Mouse (Mus musculus) embryo, embryonic 10 days (tissue): ENCODE measurements around the gene Gm14412.
"Not testable (repeated sequence)": the region's sequence is repeated elsewhere in the genome, so short reads cannot be mapped to it uniquely, and the experiment has no call there.

ENCODE experiments used
- DNase-seq: peaks from one replicate; pipeline ENCODE4 v3.0.0-alpha.2; 2015; ENCODE audit warnings: low spot score

Gene Gm14412

DNA sequence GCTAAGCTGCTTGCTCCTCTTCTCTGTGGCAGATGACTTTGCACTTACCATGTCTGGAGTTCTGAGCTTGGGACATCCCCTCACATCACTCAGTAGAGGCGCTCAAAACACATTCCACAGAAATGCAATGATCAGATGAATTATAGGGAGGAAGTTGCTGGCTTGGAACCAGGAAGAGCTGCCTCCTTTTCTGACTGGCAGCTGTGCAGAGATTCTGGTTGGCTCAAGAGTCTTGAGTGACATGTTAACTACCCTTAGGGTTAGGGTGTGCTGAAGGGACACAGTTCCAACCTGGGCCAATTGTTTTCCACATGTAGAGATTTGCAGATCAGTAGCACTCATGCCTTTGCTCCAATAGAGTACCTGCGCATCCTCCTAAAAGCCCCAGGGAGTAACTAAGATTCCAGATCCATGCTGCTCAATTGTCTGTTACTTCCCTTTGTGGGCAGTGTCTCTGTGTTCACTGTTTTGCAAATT is at the start of gene Gm14412:
Gene Gm14412 (minus strand): TSS at position 51 of the 477 bp plus-strand sequence.
- not testable (repeated sequence) for DNase-seq

DNA sequence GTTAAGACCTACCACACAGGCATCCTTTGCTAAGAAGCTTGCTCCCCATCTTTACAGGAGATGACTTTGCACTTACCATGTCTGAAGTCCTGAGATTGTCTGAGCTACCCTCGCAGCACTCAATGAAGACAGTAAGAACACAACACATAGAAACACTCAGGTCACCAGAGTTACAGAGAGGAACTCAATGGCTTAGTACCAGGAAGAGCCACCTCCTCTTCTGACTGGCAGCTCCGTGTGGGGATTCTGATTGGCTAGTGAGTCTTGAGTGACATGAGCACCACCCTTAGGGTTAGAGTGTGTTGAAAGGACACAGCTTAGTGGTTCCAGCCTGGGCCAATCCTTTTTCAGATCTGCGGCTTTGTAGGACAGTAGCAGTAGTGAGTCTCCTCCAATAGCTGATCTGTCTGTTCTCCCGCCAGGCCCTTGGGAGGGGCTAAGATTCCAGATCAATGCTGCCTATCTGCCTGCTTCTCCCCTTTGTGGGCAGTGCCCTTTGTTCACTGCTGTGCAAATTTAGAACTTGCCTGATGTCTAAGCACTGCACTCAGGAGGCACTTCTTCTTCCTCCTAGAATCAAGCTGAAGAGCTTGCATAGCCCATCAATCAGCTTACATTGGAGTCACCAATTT is 5.7 kb upstream of the Gm14412 start:
- DNase-seq = not testable (repeated sequence)

DNA sequence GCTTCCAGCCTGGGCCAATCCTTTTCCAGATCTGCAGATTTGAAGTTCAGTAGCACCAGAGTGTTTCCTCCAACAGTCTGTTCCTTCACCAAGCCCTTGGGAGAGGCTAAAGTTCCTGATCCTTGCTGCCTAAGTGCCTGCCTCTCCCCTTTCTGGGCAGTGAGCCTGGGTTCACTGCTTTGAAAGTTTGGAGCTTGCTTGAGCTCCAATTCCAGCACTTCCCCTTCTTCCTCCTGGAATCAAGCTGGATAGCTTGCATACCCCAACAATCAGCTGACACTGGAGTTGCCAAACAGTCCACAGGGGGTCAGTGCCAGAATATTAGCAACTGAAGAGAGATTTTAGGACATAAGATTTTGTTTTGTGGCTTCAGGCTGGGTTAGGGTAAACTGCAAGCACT is 2.7 kb downstream of the Gm14412 start:
- not testable (repeated sequence) for DNase-seq

DNA sequence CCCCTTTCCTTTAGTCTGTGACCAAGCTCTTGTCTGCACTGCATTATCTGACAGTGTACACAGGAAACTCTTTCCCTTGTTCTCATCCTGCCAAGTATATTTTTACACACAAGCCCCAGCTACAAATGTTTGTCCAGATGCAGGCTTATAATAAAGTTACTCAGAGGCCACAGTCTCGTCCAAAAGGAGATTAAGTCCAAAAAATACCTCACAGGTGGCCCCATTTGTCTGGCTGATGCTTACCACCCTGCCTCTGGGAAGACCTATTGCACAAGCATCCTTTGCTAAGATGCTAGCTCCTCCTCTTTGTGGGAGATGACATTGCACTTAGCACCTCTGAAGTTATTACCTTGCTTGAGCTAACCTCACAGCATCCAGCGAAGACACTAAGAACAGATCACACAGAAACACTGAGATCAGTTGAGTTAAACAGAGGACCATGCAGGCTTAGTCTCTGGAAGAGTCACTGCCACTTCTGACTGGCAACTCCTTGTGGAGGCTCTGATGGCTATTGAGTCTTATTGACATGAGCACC is 3.3 kb downstream of the Gm14412 start:
- DNase-seq = not testable (repeated sequence)

DNA sequence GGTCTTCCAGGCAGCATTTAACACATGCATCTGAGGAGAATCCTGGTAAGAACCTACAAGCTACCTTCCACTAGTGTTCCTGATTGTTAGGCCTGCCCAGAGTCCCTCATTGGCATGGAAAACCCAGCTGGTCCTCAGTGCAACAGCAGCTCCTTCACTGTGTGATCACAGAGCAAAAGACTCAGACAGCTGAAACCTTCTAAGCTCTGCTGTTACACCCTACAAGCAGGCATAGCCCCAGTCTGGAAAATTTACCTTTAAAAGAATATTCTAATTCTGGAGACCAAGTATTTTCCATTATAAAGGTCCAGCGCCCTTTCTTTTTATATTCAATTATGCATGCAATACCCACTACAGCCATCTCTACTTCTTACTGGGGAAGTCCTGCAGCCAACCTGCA is 5.1 kb downstream of the Gm14412 start:
- DNase-seq = no peak

DNA sequence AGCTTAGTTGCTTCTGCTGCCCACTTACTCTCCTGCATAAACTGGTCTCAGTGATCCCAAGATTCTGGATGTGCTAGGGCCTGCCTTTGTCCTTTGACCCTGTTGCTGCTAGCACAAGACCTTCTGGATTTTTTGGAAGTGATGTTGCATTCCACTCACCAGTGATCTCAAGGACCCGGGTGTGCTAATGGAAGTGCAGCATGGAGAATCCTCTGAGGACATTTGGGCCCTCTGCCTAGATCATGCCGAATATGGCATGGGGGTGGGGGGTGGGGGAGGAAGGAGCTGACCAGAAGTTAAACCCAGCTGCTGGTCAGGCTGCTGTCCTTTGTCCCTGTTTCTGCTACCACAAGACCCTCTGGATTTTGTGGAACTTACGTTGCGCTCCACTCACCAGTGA is 14.5 kb downstream of the Gm14412 start:
- not testable (repeated sequence) for DNase-seq

DNA sequence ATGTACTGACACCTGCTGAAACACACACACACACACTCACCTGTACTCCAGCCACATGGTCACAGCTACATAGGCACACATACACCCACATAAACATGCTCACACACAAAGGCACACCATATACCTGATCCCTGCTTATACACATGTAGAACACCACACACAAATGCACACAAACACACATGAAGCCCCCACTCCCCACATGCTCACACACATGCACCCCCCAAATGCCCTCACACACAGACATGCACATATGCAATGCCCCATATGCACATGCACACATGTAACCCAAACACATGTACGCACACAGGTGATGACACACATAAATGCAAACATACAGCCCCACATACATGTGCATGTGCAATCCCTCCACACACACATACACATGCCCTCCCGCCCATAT is 19.1 kb downstream of the Gm14412 start:
- DNase-seq = not testable (repeated sequence)

DNA sequence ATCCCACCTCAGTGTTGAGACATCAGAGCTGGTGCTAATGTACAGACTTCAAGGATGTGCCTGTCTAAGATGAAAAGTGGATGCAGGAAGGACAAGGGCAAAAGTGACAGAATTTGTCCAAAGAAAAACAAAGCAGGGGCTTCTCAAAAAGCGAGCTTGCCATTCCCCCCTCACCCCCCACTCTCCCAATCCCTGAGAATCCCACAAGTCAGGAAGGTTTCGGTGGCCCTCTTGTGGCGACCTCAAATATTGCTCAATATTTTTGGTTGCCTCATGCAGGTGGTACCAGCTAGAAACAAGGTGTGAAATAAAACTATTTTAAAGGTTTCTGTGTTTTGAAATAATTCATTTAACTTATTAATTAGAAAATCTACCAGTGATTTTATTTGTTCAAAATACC is 40.4 kb downstream of the Gm14412 start:
- not testable (repeated sequence) for DNase-seq

DNA sequence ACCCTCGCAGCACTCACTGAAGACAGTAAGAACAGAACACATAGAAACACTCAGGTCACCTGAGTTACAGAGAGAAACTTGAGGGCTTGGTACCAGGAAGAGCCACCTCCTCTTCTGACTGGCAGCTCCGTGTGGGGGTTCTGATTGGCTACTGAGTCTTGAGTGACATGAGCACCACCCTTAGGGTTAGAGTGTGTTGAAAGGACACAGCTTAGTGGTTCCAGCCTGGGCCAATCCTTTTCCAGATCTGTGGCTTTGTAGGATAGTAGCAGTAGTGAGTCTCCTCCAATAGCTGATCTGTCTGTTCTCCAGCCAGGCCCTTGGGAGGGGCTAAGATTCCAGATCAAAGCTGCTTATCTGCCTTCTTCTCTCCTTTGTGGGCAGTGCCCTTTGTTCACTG is 46.4 kb downstream of the Gm14412 start:
- not testable (repeated sequence) for DNase-seq

DNA sequence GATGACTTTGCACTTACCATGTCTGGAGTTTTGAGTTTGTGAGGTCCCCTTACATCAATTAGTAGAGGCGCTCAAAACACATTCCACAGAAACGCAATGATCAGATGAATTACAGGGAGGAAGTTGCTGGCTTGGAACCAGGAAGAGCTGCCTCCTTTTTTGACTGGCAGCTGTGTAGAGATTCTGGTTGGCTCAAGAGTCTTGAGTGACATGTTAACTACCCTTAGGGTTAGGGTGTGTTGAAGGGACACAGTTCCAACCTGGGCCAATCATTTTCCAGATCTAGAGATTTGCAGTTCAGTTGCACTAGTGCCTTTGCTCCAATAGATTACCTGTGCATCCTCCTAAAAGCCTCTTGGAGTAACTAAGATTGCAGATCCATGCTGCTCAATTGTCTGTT is 51.9 kb downstream of the Gm14412 start:
- not testable (repeated sequence) for DNase-seq

DNA sequence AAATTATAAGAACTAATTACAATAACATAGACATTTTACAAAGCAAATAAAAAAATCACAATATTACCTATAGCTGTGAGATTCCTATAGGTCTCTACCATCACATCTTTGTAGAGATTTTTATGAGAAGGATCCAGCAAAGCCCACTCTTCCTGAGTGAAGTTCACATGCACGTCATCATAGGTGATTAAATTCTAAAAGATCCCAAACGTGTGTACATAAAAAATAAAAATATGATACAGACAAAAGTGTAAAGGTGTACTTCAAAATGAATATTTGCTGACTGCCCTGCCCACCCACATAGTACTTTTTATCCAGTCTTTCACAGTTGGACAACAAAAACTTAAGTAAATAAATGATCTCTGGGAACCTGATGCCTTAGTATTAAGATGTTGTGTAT is 57.2 kb downstream of the Gm14412 start, which contains the start of gene Gm14409:
Gene Gm14409 (minus strand): TSS at position 101 of the 400 bp plus-strand sequence.
- not testable (repeated sequence) for DNase-seq
